14 mouse cellular contexts compared by ENCODE assay signal in genomic region chr1:92920474-92921200, GRCm38 (mm10). TPM values are rescaled to one million over a fixed set of nuclear protein-coding genes. Genes with fewer than 3 reads are reported as not detected.
DNase-seq lines count a peak whose midpoint lies in the region; ATAC-seq and TF ChIP-seq lines count a peak whose summit lies in the region.
"Had no signal": no experiment of that assay in that cellular context is flagged by ENCODE, and none has a peak within 500 bp of the region (broad histone marks: within the 10 kb centered on the region; RNA-seq: fewer than 3 reads in every experiment).

No protein-coding gene starts in this region.

- no peaks in the 10 kb centered on the region for H3K9me3 ChIP-seq in liver, embryonic 12.5 days (replicated peaks)
- no peaks in the 10 kb centered on the region for H3K9me3 ChIP-seq in intestine, postnatal 0 days (ENCODE audit: control insufficient read depth)
- H3K9me3 ChIP-seq in forebrain, postnatal 0 days (ENCODE audit: low read length), result no peaks in the 10 kb centered on the region
- no peaks in the 10 kb centered on the region for H3K9me3 ChIP-seq in forebrain, embryonic 15.5 days
- H3K9me3 ChIP-seq: hindbrain, embryonic 10.5 days; neural tube, embryonic 15.5 days had no signal

- 0 out of 2 replicates have a peak, but pooled peaks have one; percentile 19 for ATAC-seq in liver, embryonic 12.5 days
- ATAC-seq in intestine, postnatal 0 days, result peak; percentile 94
- peak; percentile 42; the same call in 1 of the 2 replicates for ATAC-seq in neutrophil, adult 5-6 weeks (ENCODE audit: extremely low read depth, insufficient number of reproducible peaks, low FRiP score, poor library complexity, severe bottlenecking)
- no peak for ATAC-seq in forebrain, postnatal 0 days
- no peak for ATAC-seq in forebrain, embryonic 15.5 days (replicated peaks)
- ATAC-seq: inflammation-experienced regulatory T-cells, adult 6 months had no signal

- TF ChIP-seq CTCF in intestine, postnatal 0 days (IDR thresholded peaks at IDR 0.05; ENCODE audit: low read depth), result no peak
- TF ChIP-seq CTCF in forebrain, postnatal 0 days (IDR thresholded peaks at IDR 0.05; ENCODE audit: low read depth), result no peak

- DNase-seq in liver (no peak), MEL-GATA-1-ER (ENCODE audit: extremely low read depth, low read depth) (peak; percentile 72)
- DNase-seq in forebrain, postnatal 0 days, result no peak
- no peak for DNase-seq in c-Kit-positive CD71-positive TER-119-positive erythroid progenitor cells, embryonic 14.5 days (ENCODE audit: low spot score)
- DNase-seq: cerebellum, adult 9-11 months; layer of hippocampus, postnatal 36 days; right cerebral cortex, adult 18-20 months had no signal

- H3K27ac ChIP-seq in liver, embryonic 12.5 days, result no peak overlapping the region
- peak overlapping the region; percentile 88 for H3K27ac ChIP-seq in intestine, postnatal 0 days (ENCODE audit: low read depth, low read length)
- H3K27ac ChIP-seq in forebrain, postnatal 0 days (ENCODE audit: low read depth, low read length), result no peak overlapping the region
- no peak overlapping the region for H3K27ac ChIP-seq in forebrain, embryonic 15.5 days (replicated peaks)
- H3K27ac ChIP-seq: hindbrain, embryonic 10.5 days; neural tube, embryonic 15.5 days had no signal

- H3K36me3 ChIP-seq in liver, embryonic 12.5 days, result peaks cover 51% of the 10 kb centered on the region
- peaks cover 50% of the 10 kb centered on the region for H3K36me3 ChIP-seq in intestine, postnatal 0 days (ENCODE audit: control insufficient read depth, insufficient read depth)
- peaks cover 56% of the 10 kb centered on the region for H3K36me3 ChIP-seq in forebrain, postnatal 0 days (ENCODE audit: insufficient read depth)
- H3K36me3 ChIP-seq in forebrain, embryonic 15.5 days, result peaks cover 58% of the 10 kb centered on the region

- H3K9ac ChIP-seq in liver, embryonic 12.5 days, result no peak overlapping the region
- H3K9ac ChIP-seq in intestine, postnatal 0 days (ENCODE audit: low read depth, low read length), result no peak overlapping the region
- H3K9ac ChIP-seq in forebrain, postnatal 0 days, result no peak overlapping the region
- H3K9ac ChIP-seq in forebrain, embryonic 15.5 days (replicated peaks), result no peak overlapping the region
- H3K9ac ChIP-seq: neural tube, embryonic 15.5 days had no signal

- WGBS in liver, embryonic 12.5 days (ENCODE audit: insufficient replicate concordance), result 50% methylated on average over 7 of the region's 7 CpGs
- WGBS in intestine, postnatal 0 days, result 56% methylated on average over 7 of the region's 7 CpGs
- 85% methylated on average over 7 of the region's 7 CpGs for WGBS in forebrain, postnatal 0 days
- 87% methylated on average over 7 of the region's 7 CpGs for WGBS in forebrain, embryonic 15.5 days

- no peak overlapping the region for H3K4me3 ChIP-seq in liver, embryonic 12.5 days
- H3K4me3 ChIP-seq in intestine, postnatal 0 days (ENCODE audit: low read depth, low read length), result no peak overlapping the region
- H3K4me3 ChIP-seq in forebrain, postnatal 0 days (ENCODE audit: low read depth, low read length), result no peak overlapping the region
- no peak overlapping the region for H3K4me3 ChIP-seq in forebrain, embryonic 15.5 days
- H3K4me3 ChIP-seq: hindbrain, embryonic 10.5 days; neural tube, embryonic 15.5 days had no signal

- H3K4me2 ChIP-seq in liver, embryonic 12.5 days, result no peak overlapping the region
- no peak overlapping the region; the same call in none of the 2 replicates for H3K4me2 ChIP-seq in intestine, postnatal 0 days (replicated peaks; ENCODE audit: low read depth)
- no peak overlapping the region for H3K4me2 ChIP-seq in forebrain, postnatal 0 days (ENCODE audit: low read depth)
- no peak overlapping the region for H3K4me2 ChIP-seq in forebrain, embryonic 15.5 days (replicated peaks)
- H3K4me2 ChIP-seq: neural tube, embryonic 15.5 days had no signal

- H3K27me3 ChIP-seq in liver, embryonic 12.5 days (replicated peaks), result no peaks in the 10 kb centered on the region
- no peaks in the 10 kb centered on the region for H3K27me3 ChIP-seq in intestine, postnatal 0 days (replicated peaks; ENCODE audit: control insufficient read depth, insufficient read depth, low read length)
- H3K27me3 ChIP-seq in forebrain, postnatal 0 days (ENCODE audit: insufficient read depth, low read length), result no peaks in the 10 kb centered on the region
- no peaks in the 10 kb centered on the region for H3K27me3 ChIP-seq in forebrain, embryonic 15.5 days
- H3K27me3 ChIP-seq: neural tube, embryonic 15.5 days had no signal

- H3K4me1 ChIP-seq in liver, embryonic 12.5 days, result peaks cover 12% of the 10 kb centered on the region; the same call in 1 of the 2 replicates
- peaks cover 4% of the 10 kb centered on the region; the same call in 1 of the 2 replicates for H3K4me1 ChIP-seq in intestine, postnatal 0 days (replicated peaks; ENCODE audit: control insufficient read depth, insufficient read depth, low read length)
- no peaks in the 10 kb centered on the region for H3K4me1 ChIP-seq in forebrain, postnatal 0 days (ENCODE audit: insufficient read depth)
- no peaks in the 10 kb centered on the region for H3K4me1 ChIP-seq in forebrain, embryonic 15.5 days
- H3K4me1 ChIP-seq: hindbrain, embryonic 10.5 days; neural tube, embryonic 15.5 days had no signal

RNA-seq across cellular contexts. Expression of gene Rnpepl1, which starts 10.1 kb away (rescaled TPM):
- polyA plus RNA-seq in liver, embryonic 12.5 days (2016; fragmentation: Nextera tagmentation; extraction: Ambion mirVana), result 22.1 and 22.3 TPM in 2 replicates
- polyA plus RNA-seq in intestine, postnatal 0 days (2015; fragmentation: Nextera tagmentation; extraction: Ambion mirVana), result 75.0 and 87.9 TPM in 2 replicates
- total RNA-seq in neutrophil, adult 5-6 weeks (2017), result 38.5 and 49.8 TPM in 2 replicates
- 36.8 and 37.5 TPM in 2 replicates for total RNA-seq in forebrain, postnatal 0 days (2014; rRNA removed)
- 21.3 and 25.3 TPM in 2 replicates for polyA plus RNA-seq in forebrain, postnatal 0 days (2015; fragmentation: Nextera tagmentation; extraction: Ambion mirVana)
- 31.1 and 33.6 TPM in 2 replicates for polyA plus RNA-seq in forebrain, embryonic 15.5 days (2015; fragmentation: Nextera tagmentation; extraction: Ambion mirVana)

RNA-seq across cellular contexts. Expression of gene Capn10, which starts 13.5 kb away (rescaled TPM):
- 12.5 and 12.6 TPM in 2 replicates for polyA plus RNA-seq in liver, embryonic 12.5 days (2016; fragmentation: Nextera tagmentation; extraction: Ambion mirVana)
- 31.6 and 34.4 TPM in 2 replicates for polyA plus RNA-seq in intestine, postnatal 0 days (2015; fragmentation: Nextera tagmentation; extraction: Ambion mirVana)
- total RNA-seq in neutrophil, adult 5-6 weeks (2017), result 18.2 and 27.0 TPM in 2 replicates
- 84.2 and 97.3 TPM in 2 replicates for total RNA-seq in forebrain, postnatal 0 days (2014; rRNA removed)
- polyA plus RNA-seq in forebrain, postnatal 0 days (2015; fragmentation: Nextera tagmentation; extraction: Ambion mirVana), result 47.7 and 56.7 TPM in 2 replicates
- 60.9 and 67.5 TPM in 2 replicates for polyA plus RNA-seq in forebrain, embryonic 15.5 days (2015; fragmentation: Nextera tagmentation; extraction: Ambion mirVana)

RNA-seq across cellular contexts. Expression of gene Dusp28, which starts 13.9 kb away (rescaled TPM):
- 7.2 and 7.7 TPM in 2 replicates for polyA plus RNA-seq in liver, embryonic 12.5 days (2016; fragmentation: Nextera tagmentation; extraction: Ambion mirVana)
- polyA plus RNA-seq in intestine, postnatal 0 days (2015; fragmentation: Nextera tagmentation; extraction: Ambion mirVana), result 18.8 and 19.2 TPM in 2 replicates
- total RNA-seq in neutrophil, adult 5-6 weeks (2017), result 4.1 and 4.3 TPM in 2 replicates
- 17.4 and 25.7 TPM in 2 replicates for total RNA-seq in forebrain, postnatal 0 days (2014; rRNA removed)
- polyA plus RNA-seq in forebrain, postnatal 0 days (2015; fragmentation: Nextera tagmentation; extraction: Ambion mirVana), result 22.3 and 24.0 TPM in 2 replicates
- polyA plus RNA-seq in forebrain, embryonic 15.5 days (2015; fragmentation: Nextera tagmentation; extraction: Ambion mirVana), result 12.8 and 15.1 TPM in 2 replicates

RNA-seq across cellular contexts. Expression of gene Ankmy1, which starts 17.9 kb away (rescaled TPM):
- polyA plus RNA-seq in liver, embryonic 12.5 days (2016; fragmentation: Nextera tagmentation; extraction: Ambion mirVana), result 0.04 and 0.11 TPM in 2 replicates
- polyA plus RNA-seq in intestine, postnatal 0 days (2015; fragmentation: Nextera tagmentation; extraction: Ambion mirVana), result 0.12 TPM in 1 of 2 replicates, not detected in the other
- total RNA-seq in neutrophil, adult 5-6 weeks (2017), result 0.37 and 0.93 TPM in 2 replicates
- 0.33 and 0.46 TPM in 2 replicates for total RNA-seq in forebrain, postnatal 0 days (2014; rRNA removed)
- polyA plus RNA-seq in forebrain, postnatal 0 days (2015; fragmentation: Nextera tagmentation; extraction: Ambion mirVana), result 0.24 and 0.27 TPM in 2 replicates
- 0.93 and 1.1 TPM in 2 replicates for polyA plus RNA-seq in forebrain, embryonic 15.5 days (2015; fragmentation: Nextera tagmentation; extraction: Ambion mirVana)

RNA-seq across cellular contexts. Expression of gene Gpr35, which starts 30.0 kb away (rescaled TPM):
- 0.36 and 0.51 TPM in 2 replicates for polyA plus RNA-seq in liver, embryonic 12.5 days (2016; fragmentation: Nextera tagmentation; extraction: Ambion mirVana)
- polyA plus RNA-seq in intestine, postnatal 0 days (2015; fragmentation: Nextera tagmentation; extraction: Ambion mirVana), result 4.7 and 4.8 TPM in 2 replicates
- total RNA-seq in neutrophil, adult 5-6 weeks (2017), result 22.1 and 24.3 TPM in 2 replicates
- total RNA-seq in forebrain, postnatal 0 days (2014; rRNA removed), result 0.38 and 1.8 TPM in 2 replicates
- polyA plus RNA-seq in forebrain, postnatal 0 days (2015; fragmentation: Nextera tagmentation; extraction: Ambion mirVana), result 0.28 and 0.44 TPM in 2 replicates
- 0.36 and 0.46 TPM in 2 replicates for polyA plus RNA-seq in forebrain, embryonic 15.5 days (2015; fragmentation: Nextera tagmentation; extraction: Ambion mirVana)

Comparison
In these comparisons a context has a peak if more than half of its experiments do, and no peak if none do; other contexts are left out.
1. ATAC-seq: peak in liver, embryonic 12.5 days (single experiment), intestine, postnatal 0 days (single experiment) and neutrophil, adult 5-6 weeks (single experiment); none in forebrain, postnatal 0 days (single experiment) and forebrain, embryonic 15.5 days (single experiment).